Mouse (Mus musculus) heart, postnatal 25 days (tissue): ENCODE results near the gene Vmp1. TPM values are rescaled to one million over a fixed set of nuclear protein-coding genes. Genes with fewer than 3 reads are reported as not detected.

Source experiments
- DNase-seq: peaks from one replicate; pipeline ENCODE4 v3.0.0; 2022; ENCODE audit warnings: low spot score
- intact Hi-C: fragments of 180-260 bp; cut with DNase I; formaldehyde crosslinking; loops from one replicate; pipeline ENCODE4 v1.15.1; 2025
- total RNA-seq, 2 experiments: library from RNA; stranded (reverse); gene quantifications; 2 replicates each; pipeline ENCODE4 v1.2.3; 2021

Vmp1 gene
- total RNA-seq, 2 experiments from 2014 or later, result 63.1 to 66.1 TPM

DNA sequence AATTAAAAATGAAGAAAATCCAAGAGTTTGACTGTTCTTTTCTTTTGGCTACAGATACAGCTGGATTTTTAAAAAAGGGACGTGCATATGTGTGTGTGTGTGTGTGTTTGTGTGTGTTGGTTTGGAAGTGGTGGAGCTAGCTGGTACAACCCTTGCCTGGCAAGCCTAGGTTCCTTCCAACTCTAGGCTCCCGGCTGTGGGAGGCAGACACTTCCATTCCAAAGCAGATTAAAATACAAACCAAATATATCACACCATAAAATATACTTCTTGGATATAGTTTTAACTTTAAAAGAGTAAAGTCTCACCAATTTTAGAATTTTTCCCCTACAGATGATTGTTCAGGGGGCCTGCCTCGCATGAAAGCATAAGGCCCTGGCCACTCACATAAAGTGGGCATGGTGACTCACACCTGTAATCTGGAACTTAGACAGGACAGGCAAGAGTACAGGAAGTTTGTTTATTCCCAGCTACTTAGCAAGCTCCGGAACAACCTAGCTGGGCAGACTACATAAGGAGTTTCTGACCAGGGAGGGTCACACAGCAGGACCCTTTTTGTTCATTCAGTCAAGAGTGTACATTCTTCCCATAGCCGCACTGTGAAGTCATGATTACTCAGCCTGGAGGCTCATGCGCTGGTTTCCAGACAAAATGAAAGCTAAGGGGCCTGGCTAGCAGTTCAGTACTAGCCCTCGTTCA lies 37.4 kb downstream of the Vmp1 start:
- intact Hi-C loops, result no loop called here
- no peak for DNase-seq

DNA sequence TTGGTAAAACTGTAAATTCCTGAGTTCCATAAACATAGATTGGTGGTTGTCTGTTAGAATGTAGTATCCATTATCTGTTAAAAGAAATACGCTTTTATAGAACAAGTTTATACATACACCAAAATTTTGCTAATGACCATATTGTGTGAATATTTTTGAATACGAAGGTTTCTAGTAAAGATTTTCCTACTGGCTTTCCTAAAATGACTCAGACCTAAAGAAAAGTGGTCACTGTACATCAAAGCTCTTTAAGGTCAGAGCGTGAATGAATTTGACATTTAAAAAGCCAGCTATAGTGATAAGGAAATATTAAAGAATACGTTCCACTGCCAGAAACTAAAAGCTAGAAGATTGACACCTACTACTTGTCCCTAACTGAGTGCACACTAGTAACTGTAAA lies 39.1 kb downstream of the Vmp1 start:
- no peak for DNase-seq
- intact Hi-C loops, result no loop called here

DNA sequence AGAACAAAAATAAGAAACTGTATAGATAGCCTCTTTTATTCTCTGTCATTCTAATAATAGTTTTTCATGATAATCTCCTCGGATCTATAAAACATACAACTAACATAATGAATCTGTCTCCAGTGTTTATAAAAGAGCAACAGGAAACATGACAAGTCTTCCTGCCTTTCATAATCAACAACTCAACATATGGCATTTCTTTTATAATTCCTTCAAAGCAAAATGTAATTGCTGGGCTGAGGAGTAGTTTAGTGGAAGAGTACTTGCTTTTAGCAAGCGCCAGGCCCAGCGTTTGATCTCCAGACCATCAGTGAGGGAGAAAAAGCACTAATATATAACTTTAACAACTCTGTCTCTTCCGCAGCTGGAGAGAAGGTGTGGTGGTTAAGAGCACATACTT lies 41.9 kb downstream of the Vmp1 start:
- intact Hi-C loops, result no loop called here

DNA sequence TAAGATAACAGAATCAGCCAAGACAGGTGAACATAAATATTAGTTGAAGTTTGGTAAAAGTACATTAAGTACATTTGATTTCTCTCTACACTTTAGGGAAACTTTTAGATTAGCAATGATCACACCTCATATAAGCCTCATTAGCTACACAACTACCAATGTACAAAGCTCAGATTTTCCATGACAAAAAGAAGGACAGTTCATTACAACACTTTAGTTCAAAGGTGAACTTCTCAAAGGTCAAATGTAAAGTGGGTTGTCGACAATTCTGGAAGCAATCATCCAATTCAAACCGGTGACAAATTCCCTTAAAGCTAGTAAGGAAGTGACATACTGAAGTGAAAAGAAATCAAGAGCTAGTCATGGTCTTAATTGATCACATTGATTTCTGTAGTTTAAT lies 45.9 kb downstream of the Vmp1 start:
- intact Hi-C loops, result no loop called here

More for the DNA sequence above, 41.9 kb downstream of the Vmp1 start:
- no peak for DNase-seq

DNA sequence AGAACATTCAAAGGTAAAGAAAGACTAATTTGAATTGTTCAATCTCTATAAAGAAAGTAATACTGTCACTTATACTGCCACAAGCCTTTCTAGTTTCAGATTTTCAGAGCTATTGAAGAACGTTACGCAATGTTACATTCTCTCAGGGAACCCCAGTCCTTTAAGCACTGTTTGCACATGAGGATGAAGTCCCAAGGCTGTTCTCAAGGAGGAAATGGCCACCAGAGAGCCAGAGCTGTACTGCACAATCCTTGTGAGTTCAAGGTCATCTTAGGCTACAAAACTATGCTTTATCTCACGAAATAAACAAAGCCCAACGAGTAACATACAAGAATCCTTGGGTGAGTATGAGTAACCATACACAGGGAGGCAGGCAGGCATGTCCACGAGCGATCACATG lies 49.2 kb downstream of the Vmp1 start:
- DNase-seq, result no peak
- intact Hi-C loops, result no loop called here

More for the DNA sequence above, 45.9 kb downstream of the Vmp1 start:
- no peak for DNase-seq

DNA sequence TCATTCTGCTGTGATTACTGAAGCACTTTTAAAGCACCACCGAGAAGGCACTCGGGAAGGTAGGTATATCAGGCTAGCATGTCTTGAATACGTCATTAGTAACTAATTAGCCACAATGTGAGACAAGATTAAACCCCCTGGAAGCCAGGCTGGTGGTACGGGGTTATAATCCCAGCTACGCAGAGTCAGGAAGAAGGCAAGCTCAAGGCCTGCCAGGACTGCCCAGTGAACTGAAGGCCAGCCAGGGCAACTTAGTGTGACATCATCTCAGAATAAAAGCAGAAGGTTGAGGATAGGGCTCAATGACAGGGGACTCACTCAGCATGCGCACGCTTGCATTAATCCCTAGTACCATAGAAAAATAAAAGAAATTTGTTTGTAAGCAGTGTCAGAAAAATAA lies 53.7 kb downstream of the Vmp1 start:
- intact Hi-C loops, result no loop called here

DNA sequence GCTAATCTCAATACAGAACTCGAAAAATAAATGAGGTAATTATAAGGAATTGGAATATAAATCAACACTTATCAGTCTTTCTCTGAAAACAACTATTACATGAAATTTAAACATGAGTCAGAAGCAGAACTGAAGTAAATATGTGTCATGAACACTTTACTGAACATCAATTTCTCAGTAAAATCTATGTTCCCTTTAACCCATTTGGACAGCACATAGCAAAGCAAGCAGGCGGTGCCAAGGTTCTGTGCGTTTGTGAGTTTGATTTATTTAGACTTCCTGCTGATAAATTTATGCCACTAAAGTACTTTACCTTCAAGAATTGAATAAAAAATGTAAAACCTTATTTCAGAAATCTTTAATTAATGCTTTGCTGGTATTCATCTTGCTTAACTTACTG lies 54.2 kb downstream of the Vmp1 start:
- no peak for DNase-seq
- intact Hi-C loops, result no loop called here

More for the DNA sequence above, 53.7 kb downstream of the Vmp1 start:
- no peak for DNase-seq

DNA sequence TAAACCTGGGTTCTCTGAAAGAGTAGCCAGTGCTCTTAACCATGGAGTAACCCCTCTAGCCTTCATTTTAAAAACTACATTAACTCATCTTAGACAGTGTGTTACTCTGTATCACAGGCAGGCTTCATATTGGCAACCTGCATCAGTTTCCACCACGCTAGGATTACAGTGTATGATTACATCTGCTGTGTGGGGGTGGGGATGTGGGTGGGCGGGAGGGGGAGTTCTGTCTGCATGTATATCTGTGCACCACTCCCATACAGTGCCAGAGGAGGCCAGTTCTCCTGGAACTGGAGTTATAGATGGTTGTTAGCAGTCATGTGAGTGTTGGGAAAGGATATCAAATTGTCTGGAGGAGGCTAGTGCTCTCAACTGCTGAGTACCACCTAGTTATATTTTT lies 55.2 kb downstream of the Vmp1 start:
- intact Hi-C loops, result no loop called here
- no peak for DNase-seq

DNA sequence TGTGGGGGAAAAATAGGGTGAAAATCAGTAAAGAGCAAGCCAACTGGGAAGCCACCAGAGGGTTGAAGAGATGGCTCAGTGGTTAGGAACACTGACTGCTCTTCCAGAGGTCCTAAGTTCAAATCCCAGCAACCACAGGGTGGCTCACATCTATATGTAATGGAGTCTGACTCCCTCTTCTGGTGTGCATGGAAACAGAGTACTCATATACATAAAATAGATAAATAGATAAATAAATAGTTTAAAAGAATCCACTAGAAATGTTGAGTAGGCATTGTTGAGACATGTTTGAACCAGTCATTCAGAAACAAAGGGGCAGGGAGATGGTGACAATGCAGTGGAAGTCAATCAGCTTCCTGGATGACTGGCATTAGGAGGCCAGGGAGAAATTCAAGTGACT lies 56.0 kb downstream of the Vmp1 start:
- intact Hi-C loops, result no loop called here
- DNase-seq, result no peak

DNA sequence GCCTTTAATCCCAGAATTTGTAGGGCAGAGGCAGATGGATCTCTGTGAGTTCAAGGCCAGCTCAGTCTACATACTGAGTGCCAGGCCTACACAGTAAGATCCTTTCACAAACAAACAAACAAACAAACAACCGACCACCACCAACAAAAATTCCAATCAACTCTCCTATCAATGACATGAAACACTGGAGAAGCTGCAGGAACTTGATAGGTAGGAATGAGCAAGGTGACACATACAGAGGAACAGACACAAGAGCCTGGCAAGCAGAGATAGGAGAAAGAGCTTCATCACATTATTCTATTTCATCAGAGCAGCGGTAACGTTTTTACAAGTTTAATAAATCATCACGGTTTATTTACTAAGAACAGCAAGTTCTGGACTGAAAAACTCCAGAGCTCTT lies 56.9 kb downstream of the Vmp1 start:
- intact Hi-C loops, result no loop called here
- no peak for DNase-seq

DNA sequence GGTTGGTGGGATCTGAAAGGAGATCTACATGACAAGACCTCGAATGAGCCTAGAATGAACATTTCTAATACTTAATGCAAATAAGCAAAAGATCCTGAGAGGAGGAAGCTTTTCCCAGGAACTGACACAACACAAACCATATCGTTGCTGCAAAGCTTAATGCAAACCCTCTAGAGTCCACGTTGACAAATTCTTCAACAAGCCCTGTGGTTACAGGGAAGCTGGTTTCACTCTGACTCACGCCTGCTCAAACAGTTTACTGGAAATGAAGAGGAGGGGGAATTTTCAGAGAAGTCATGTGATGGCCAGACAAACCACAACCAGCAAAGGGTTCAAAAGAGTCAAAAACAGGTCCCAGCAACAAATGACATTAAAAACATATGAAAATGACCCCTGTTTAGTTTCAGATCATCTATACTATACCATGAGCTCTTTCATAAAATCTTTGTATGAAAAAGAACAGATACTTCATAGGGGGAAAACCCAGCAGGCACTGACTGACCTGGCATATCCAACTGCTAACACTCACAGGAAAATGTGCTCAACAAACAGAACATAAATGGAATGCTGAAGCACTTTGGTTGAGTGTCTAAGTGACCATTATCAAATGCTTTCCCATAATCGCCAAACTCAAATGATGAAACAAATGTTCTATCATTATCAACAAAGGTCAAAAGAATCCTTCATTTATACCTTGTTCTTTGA lies 59.2 kb downstream of the Vmp1 start:
- DNase-seq, result no peak
- intact Hi-C loops, result no loop called here

DNA sequence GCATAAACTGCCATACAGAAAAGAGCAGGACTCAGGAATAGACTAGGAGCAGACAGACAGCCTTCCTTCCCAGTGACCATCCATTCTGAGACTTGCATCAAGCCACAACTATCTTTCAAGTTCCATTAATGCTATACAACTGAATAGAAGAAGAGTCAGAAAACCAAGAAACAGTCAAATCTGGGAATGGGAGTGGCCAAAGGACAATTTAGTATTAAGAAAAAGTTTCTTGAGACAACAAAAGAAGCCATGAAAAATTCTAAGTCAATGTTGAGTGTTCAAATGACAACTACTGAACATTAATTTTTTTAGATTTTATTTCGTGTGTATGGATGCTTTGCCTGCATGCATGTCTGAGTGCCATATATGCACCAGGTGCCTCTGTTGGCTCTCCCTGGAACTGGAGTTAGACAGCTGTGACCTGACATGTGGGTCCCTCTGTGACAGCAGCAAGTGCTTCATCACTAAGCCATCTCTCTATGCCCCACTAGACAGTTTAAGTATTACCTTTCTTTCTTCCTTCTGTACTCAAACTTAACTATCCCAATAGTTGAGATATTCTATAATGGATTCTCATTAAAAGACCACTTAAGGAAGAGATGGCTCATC lies 60.1 kb downstream of the Vmp1 start:
- no peak for DNase-seq
- intact Hi-C loops, result no loop called here

DNA sequence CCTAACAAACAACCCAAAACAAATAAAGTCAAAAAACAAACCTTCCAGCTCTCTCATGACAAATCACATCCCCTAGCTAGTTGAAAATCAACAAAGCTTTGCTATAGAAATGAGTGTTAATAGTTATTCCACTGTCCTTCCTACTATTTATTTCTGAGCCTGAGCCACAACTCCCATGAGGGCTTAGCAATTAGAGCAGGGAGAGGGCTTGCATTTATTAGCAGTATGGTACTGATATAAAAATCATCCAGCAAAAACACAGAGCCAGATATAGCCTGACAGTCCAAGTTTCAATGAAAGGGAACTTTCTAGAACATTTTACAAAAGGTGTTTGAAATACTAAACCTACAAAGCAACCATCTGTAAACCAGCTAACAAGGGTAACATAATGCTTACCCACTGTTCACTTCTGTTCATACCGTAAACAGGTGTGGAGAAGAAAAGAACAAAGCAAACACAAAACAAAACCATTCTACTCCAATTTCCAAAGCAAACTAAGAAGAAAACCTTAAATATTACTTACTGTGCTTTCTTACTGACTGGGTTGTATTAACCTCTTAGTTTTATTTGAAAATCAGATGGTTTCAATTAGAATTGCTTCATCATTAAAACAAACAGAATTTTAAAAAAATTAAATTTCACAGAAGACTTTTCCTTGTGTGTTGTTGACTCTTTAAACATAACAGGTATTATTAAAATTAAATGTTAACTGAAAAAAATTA lies 61.3 kb downstream of the Vmp1 start:
- no peak for DNase-seq
- intact Hi-C loops, result no loop called here

DNA sequence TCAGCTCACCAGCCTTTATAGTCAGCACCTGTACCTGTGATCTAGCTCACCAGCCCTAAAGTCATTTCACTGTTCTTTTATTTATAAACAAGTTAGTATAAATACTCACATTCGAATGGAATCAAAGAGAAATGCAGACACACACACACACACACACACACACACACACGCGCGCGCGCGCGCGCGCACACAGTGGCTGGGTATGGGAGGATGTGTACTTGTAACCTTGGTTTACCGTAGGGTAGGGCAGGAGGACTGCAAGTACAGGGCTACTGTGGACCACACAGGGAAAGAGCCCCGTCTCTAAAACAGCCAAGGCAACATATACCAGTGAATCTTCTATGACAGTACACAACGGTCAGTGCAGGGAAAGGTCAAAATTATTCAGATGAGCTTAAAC lies 62.5 kb downstream of the Vmp1 start:
- intact Hi-C loops, result no loop called here
- no peak for DNase-seq

DNA sequence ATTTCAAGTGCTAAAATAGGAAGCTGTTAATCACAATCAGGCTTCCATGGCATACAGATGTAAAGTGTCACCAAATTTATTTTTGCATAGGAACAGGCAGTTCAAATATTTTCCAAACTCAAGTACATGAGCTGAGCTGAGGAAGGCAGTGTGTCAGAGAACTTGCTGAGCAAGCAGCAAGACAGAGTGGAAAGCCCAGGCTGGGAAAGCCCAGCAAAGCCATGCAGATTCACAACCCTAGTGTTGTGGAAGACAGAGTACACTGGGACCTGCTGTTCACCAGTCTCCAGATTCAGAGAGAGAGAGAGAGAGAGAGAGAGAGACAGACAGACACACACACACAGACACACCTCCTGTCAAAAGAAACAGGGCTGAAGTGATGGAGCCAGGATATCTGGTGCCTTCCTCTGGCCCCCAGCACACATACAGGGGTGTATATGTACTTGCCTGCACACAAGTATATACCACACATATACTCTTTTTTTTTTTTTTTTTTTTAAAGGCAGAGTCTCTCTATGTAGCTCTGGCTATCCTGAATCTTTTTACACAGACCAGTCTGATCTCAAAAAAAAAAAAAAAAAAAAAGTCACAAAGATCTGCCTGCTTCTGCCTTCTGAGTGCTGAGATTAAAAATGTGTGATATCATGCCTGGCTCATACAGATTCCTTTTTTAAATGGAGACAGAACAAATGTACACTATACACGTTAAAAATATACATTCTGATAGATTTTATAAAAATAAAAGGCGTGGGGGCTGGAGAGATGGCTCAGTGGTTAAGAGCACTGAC lies 64.9 kb downstream of the Vmp1 start:
- intact Hi-C loops, result no loop called here
- DNase-seq, result no peak

DNA sequence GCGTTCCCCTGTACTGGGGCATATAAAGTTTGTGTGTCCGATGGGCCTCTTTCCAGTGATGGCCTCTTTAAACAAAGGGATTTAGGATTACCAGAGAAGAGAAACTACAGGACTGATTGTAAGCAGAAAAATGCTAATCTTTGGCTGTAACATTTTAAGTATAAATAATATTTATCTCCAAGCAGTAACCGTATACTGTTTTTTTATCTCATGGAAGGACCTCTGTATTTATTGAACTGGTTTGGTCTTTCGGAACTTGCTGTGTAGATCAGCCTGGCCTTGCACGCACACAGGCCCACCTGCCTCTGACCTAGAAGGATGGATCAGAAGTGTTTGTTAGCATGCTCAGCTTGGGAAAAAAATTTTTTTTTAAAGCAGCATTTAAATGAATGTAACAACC lies 69.0 kb downstream of the Vmp1 start:
- no peak for DNase-seq
- intact Hi-C loops, result no loop called here

DNA sequence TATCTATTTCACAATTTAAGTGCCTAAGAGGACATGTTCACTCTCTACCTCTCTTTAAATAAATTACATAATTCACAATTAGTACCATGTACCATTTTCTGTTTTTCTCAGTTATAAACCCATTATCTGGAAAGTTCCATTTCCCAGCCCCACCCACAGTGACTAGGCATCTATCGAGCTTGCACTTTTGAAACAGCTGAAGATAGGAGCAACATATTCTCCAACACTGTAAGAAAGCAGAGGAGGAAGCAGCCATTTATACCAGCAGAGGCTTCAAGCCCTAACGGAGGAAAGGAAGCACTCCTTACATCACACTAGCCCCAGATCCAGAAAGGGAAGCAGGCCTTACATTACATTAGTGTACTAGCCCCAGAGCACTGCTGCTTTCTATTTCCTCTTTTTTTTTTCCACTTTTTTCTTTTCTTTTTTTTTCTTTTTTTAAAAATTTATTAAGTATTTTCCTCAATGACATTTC lies 69.5 kb downstream of the Vmp1 start:
- intact Hi-C loops, result no loop called here
- peak; percentile 26 for DNase-seq

DNA sequence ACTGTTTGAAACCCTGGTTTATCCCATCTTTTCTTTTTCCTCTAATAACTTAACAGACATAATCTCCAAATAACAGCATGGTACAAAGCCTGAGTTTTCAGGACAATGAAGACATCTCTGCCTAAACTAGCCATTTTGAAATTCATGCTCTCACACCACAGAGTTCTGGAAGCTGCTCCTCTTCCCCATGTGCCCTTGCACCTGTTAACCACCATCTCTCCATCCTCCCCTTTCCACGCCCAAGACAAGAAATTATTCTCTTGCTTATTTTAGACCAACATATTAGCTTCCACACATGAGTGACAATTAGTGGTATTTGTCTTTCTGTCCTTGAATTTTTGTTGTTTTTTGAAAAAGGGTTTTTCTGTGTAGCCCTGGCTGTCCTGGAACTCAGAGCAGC lies 71.6 kb downstream of the Vmp1 start:
- intact Hi-C loops, result no loop called here
- no peak for DNase-seq

DNA sequence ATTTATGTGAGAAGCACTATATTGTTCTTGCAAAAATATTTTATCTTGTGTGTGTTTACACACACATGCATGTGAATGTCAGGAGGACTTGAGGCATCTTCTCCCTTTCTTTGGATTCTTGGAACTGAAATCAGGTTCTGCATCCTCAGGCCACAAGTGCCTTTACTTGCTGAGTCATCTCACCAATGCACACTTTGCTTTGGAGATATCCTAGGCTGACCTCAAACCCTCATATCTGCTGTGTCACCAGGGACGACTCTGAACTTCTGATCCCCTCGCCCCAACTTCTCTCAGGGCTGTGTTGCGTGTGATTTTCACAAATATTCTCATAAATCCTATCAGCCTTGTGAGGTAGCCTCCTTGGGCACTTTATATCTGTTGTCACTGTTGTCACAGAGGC lies 73.4 kb downstream of the Vmp1 start:
- DNase-seq, result no peak
- intact Hi-C loops, result no loop called here

DNA sequence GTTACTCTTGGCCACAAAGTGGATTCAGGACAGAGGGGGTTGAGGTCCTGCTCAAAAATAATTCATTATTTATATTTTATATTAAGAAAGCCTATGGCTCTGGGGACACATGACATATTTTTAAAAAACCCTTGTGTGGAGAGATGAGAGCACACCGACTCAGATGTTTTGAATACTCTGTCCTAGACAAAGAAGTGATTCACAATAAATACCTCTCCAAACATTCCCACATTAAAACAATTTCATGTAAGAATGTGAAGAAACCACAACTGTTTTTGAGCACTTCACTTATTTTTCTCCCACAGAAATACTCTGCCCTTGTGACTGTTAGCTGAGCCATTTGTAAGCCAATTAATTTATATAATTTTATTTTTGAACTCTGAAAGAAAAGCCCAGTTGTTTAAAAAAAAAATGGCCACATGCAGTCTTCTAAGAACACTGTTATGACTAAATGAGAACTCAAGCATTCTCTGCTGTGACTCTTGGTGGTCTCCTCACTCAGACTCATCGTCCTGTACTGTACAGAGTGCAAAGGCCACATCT lies 75.8 kb downstream of the Vmp1 start:
- intact Hi-C loops, result no loop called here
- DNase-seq, result no peak
